Mouse (Mus musculus) ovary, postnatal 14 days (tissue): ENCODE measurements around the gene Dapk1.

Experiments
- DNase-seq: peaks from one replicate; pipeline ENCODE4 v3.0.0; 2022; ENCODE audit warnings: low spot score

The Dapk1 gene

DNA sequence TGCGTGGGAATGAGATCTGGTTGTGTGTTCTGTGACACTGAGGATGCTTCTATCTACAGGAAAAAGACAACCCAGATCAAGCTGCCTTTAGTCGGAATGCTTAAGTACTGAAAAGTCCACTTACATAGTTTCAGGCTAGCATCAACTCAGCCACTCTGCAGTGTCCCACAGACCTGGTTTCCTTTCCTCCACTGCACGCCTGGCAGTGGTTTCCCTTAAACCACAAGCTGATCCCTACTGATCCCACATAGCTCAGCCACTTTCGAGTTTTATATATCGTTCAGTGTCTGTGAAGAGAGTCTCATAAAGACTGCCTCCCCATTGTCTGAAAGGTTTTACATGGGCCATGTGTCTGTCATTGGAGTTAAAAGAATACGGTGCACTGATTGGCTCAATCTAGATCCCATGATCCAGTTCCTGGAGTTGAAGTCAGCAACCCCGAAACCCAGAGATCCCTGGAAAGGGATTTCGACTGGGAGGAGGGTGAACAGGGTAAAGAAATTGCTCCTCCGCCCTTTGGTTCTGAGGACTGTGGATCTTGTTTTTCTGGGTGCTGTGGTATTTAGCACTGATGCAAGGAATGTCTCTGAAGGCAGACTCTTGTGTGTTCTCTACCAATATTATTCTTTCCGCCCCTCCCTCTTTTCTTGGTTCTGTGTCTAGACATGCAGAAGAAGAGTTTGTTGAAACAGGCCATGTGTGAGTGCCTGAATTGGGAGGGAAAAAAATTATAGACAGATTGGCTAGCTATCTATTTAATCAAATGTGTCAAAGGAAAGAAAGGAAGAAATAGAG is 93.6 kb downstream of the Dapk1 start:
- no peak for DNase-seq

DNA sequence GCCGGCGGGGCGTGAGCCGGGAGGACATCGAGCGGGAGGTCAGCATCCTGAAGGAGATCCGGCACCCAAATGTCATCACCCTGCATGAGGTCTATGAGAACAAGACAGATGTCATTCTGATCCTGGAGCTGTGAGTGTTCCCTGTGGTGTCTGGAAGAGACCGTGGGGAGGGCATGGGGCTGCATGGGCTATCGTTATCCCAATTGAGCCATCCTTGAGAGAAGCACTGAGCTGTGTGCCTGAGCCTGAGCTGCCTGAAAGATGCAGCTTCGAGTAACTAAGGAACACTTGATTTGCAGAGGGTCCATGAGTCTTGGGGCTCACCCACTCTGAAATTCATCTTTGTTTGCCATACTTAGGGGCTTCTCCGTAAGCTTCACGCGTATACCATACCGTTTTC is 94.6 kb downstream of the Dapk1 start:
- DNase-seq, result no peak

DNA sequence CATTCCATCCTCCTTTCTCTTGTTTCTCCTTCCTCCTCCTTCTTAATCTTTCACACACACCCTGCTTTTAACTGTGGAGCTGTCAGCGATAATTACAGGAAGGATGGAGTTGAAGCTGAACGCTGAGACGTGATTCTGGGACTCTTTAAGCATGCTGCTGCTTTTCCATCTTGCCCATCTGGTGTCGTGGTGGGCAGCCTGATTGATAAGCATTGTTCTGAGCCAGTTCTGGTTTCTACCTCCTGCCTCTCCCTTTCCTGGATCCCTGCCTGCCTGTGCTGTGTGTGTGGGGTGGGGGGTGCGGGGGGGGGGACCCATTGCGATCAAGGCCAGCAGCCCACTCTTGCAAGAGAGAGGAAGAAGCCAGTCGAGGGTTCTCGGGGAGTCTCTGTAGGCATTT is 95.0 kb downstream of the Dapk1 start:
- no peak for DNase-seq

DNA sequence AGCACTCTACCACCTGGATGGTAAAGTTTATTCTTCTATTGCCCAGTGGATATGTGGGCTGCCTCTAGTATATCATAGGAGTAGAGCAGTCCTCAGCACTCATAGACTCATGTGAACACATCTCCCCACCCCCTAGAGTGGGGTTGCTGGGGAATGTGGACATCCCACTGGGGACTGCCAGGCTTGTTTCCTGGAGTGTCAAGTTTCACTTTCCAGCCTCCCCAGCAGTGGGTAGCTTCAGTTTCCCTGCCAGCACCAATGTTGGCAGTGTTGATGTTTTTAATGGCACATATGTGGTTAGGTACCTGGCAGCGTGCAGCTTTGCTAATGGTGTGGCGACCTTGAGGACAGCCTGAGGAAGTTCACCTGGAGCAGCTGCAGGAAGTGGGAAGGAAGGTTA is 96.3 kb downstream of the Dapk1 start:
- no peak for DNase-seq

DNA sequence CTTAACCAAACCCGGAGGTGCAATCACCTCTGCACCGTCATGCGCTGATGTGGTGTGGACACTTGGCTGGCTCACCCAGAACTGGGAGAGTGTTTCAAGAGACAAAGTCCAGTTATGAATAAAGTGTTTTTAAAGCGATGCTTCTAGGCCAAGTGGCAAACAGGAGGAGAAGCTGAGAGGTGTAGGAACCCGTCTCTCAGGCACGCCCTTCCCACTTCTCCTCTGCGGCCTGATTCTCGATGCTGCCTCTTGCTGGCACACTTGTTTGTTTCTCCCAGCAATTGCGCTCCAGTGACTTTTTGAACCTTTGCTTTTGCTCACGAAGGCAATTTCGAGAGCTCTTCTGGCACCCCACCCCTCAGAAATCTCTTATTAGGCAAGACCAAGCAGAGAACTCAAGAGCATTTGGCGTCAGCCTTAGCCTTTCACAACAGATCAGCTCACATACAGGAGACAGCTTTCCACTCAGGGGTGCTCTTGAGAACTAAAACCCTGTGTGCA is 100.0 kb downstream of the Dapk1 start:
- no peak for DNase-seq

DNA sequence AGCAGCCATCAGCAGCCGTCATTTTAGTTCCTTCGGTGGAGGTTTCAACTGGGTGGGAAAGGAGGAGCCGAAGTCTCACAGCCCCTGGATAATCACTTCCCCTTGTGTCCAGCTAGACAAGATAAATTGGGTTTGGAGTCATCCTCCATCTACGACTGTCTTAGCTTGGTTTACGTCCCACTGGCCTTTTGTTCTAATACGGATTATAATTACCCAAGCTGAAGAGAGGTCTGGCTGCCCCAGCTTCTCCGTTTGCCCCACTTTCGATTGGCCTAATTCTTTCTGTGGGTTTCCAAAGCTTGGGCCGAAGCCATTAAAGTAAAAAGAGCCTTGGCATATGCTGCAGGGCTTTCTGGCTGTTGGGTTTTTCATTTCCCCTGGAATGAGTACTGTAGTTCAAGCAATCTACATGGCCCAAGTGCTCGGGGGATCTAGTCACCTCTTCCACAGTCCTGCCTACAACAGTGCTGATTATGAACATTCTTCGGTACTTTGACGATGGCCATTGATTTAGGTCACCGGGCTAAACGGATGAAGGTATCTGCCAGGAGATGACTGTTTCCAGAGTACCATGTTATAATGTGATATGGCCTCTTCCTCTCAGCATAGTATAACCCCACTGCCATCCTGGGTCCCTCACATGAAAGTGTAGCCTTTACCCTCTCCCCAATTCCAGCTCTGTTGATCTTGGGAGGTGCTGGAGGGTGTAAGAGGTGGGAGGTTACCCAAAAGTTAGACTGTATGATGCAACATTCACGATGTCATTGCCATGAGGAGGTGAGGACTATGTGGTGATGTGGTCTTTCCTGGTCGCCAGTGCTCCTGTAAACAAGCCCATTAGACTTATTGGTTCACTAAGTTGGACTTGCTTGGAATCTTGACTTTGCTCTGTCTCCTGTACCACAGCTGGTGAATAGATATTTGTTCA is 106.1 kb downstream of the Dapk1 start:
- DNase-seq, result no peak

DNA sequence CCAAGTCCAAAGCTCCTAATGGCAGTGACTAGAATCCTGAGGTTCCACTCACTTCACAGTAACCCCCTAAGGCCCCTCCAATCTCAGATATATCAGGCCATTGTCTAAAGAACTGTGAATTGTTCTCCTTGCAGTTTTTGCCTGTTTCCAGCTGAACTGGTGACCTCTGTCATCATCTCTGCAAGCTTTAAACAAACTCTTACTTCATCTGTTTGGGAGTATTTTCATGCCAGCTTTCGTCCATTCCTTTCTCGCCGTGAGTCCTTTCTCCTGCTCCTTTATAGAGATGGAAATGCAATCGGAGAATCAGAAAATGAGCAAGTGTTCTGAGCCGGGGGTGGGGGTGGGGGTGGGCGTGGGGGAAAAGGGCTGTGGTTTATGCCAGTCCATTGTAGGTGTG is 107.4 kb downstream of the Dapk1 start:
- DNase-seq, result no peak

DNA sequence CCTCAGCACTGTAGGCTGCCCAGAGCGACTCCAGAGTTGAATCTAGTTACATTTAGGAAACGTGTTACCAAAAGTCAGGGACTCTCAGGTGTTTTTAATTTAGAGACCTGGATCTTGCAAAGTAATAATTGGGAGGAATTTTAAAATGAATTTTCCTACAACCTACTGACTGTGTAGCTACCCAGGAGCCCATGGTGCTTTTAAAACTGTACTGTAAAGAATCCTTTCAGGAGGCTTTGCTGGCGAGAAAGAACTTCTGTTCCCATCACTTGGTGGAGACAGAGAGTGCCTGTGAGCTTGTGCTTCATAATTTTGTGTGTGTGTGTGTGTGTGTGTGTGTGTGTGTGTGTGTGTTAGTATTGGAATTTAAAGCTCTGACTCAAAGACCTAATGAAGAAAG is 109.2 kb downstream of the Dapk1 start:
- no peak for DNase-seq

DNA sequence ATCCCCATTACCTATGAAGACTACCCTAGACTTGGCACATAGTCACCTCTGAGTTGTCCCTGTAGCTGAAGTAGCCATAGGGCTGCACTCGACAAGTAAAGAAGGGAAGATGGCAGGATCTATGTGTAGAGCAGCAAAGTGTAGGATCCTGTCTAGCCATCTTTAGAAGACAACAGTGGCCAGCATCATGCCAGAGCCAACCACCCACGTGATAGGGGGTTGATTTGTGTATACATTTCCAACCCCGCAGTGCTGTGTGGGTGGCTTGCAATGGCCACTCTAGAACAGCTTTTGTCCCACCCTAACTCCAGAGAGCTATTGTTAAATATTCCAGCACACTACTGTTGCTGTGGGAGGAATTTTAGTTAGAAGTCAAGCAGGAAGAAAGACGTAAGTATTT is 111.8 kb downstream of the Dapk1 start:
- DNase-seq, result no peak

DNA sequence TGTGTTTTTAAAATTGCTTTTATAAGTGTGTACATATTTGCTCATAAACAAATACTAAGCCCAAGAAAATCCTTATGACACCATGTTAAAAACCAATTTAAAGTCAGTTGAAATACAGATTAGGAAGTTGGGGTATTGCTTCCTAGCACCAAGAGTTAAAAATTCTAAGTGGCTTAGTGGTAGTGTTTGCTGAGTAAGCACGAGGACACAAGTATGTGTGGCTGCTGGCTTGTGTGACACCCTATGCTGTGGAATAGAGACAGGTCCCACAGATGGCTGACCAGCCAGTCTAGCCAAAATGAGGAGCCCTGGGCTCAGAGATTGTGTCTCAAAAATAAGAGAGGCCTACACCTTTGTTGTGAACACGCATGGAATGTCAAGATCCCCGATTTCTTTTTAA is 114.4 kb downstream of the Dapk1 start:
- DNase-seq, result no peak

DNA sequence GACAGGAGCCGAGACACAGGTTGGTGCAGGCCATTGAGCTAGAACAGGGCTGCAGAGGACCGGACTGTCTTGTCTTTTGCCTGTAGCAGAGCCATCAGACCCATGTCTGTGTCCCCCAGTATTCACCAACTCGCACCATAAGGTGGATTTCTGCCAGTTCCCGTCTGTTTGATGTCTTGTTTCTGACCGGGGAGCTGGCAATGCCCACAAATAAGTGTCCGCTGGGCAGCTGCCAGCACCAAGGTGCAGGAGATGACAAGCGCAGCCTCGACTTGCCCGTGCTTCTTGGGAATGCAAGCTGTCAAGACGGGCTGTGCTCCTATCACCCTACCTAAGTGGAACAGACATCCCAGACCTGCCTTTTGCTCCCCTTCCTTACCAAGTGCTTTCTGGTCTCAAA is 115.7 kb downstream of the Dapk1 start:
- no peak for DNase-seq

DNA sequence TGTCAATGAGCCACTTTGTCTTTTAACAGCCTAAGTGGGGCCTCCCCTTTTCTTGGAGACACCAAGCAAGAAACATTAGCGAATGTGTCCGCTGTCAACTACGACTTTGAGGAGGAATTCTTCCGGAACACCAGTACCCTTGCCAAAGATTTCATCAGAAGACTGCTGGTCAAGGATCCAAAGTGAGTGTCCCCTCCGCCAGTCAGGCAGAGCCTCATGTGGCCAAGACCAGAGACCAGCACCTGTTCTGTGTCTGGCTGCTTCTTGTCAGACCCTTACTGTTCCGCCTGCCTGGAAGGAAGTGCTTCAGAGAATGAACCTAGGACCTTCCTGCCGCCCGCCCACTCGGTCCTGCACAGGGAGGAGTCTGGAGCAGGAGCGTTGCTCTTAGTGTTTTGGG is 117.8 kb downstream of the Dapk1 start:
- DNase-seq, result no peak

DNA sequence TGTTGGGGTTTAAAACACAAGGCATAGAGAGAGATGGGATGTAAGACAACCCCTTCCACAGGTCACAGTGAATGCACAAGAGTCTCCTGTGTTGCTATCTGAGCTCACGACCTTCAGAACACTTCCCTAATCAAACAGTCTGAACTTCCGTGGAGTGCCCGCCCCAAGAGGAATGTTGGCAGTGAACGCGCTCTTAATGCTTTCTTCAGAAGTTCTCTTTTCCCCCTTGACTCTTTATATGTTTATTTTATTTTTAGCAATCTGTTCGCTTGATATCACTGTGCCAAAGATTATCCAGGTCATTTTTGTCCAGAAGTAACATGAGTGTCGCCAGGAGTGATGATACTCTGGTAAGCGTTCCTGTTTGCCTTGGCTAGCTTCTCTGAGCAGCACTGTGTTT is 121.0 kb downstream of the Dapk1 start:
- no peak for DNase-seq

DNA sequence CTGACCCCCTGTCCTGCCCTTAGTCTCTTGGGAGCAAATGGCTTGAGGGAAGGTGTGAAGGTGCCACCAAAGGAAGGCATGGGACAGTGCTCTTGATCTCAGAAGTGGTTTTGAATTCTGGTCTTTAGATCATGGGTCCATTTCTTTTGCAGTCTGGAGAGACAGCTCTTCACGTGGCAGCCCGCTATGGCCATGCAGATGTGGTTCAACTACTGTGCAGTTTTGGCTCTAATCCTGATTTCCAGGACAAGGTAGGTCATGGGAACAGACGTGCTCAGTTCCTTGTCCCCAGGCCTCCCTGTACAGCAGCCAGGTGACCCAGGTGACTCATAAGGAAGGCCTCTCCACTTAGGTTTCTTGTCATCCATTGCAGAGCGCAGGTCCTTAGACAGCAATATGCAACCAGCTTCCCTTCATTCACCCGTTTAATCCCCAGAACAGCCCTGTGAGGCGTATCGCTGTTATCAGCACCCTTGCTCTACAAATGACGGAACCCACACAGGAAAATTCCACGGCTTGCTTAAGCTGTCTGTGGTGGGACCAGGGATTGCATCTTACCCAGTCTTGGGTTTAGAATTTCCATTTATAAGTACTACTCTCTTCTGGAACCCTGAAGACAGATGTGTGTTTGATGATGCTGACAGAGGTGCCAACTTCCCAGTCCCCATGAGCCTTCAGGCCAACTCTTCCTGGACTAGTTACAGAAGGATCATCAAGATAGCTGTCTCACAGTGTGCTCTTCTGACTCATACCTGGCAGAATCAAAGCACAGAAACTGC is 126.7 kb downstream of the Dapk1 start:
- DNase-seq, result no peak

DNA sequence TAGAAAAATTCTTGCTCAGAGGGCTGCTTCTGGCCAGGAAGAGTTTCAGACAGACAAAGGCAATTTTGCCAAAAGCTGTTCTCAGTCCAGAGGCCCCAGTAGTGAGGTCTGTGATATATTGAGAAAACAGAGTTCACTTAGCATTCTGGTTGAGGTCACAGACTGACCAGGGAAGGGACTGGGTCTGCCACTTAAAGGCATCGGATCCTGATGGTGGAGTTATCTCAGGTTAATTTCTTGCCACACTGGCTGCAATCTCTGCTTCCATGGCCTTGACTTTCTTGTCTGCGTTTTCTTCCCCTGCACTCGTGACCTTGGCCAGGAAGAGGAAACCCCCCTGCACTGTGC is 127.3 kb downstream of the Dapk1 start:
- DNase-seq, result no peak

DNA sequence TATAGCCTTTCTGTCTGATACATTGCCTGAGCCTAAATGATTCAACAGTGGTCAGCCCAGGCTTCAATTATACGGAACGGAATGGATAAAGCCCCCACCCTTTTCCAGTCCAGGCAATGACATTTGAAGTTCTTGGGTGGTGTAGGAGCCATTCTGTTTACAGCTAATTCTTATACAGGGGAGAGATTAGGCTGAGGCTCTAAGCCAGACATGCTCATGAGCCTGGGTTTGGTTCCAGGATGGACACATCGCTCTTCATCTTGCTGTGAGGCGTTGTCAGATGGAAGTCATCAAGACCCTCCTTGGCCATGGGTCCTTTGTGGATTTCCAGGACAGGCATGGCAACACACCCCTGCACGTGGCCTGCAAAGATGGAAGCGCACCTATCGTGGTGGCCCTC is 128.8 kb downstream of the Dapk1 start:
- DNase-seq, result no peak

DNA sequence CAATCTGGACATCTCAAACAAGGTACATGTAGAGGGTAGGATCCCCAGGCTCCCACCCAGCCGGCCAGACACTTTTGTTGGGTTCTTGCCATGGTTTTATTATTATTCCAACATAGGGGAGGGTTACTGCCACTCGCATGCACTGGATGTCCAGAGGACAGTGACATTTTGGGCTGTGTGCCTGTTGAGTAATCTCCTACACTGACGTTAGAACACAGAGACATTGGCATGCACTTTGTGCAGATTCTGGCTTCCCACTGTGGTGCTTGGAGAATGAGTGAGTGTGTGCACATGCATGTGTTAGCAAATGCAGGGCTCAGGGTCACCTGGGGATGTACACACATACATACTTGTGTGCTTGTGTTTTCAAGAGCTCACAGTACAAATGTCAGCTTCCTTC is 129.3 kb downstream of the Dapk1 start:
- no peak for DNase-seq

DNA sequence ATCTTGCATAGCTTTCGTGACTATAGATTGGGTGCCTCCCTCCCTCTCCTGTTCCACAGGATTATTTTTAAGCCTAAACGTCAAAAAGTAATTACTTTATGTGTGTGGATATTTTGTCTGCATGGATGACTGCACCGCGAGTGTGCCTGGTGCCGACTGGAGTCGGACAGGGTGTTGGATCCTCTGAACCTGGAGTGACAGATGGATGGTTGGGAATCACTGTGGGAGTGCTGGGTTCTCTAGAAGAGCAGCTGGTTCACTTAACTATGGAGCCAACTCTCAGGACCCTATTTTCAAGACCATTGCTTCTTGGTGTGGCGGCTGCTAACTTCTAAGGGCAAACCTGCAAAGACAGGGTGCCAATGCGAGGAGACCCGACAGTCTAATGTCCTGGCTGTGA is 133.6 kb downstream of the Dapk1 start:
- DNase-seq, result no peak

DNA sequence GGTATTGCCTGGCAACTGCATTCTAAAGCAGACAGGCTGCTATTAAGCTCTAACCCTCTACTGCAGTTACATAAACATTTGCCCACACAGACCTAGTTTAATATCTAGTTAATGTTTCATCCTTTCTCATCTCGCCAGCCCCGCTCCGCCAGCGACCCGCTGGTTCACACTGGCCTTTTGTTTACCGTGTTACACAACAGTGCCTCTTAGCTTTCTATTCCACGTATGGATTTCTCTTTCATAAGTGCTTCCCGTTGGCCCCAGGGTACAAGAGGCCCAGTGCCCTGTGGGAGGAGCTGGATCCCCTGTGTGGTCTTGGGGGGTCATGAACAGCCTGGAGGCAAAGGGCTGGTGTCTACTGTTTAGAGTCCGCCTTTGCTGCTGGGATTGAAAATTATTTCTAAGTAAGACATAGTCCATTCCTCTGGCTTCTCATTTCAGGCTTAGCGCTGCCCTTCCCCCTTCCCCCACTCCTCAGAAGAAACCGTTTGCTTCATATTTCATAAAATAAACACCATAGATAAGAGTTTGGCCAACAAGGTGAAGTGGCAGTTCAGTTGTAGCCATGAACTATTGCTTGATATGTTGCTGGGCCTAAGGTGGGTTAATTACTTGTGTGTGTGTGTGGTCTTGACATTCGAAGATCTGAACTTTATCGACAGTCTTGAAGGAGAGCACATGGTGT is 134.8 kb downstream of the Dapk1 start:
- no peak for DNase-seq

DNA sequence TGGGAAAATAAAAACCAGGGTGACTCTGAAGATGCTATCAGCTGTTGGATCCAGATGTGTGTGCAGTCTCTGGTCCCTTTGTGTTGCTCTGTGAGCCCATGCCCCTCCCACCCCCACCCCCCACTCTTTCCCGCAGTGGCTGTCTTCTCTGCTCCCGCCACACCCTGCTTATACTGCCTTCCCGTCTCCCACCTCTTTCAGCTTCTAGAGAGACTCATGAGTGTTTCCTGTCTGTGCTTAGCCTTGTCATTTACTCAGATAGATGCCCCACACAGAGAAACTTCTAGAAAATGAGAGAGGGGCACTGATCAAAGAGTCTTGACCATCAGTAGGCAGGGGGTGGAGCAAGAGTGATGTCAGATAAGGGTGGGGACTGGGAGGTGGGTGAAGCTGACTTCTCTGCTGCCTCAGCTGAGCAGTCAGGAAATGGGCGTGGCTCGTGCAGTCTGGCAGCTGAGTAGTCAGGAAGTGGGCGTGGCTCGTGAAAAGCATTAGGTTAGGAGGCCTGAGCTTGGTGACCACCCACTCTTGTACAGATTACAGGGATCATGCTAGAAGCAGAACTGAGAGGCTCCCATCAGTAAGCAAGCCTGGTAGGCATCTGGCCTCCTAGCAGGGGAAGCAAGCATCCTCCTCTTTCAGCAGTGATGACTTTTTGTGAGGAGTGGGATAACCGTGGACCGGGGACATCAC is 136.0 kb downstream of the Dapk1 start:
- peak; percentile 54 for DNase-seq

DNA sequence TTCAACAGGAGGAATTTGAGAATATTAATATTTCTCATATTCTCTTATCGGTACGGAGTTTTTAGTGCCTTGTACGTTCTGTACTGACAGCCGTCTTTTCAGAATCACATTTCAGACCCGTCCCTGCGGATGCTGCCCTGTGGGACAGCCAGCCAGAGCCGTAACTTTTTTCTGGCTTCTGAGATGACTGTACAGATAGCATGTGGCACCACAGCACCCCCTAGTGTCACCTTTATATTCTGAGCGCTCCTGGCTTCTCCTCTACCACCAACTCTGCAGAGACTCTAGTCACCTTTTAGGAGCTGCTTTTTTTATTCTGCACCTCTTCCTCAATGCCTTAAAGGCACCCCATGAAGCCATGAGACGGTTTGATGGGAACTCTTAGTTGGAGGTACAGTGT is 136.7 kb downstream of the Dapk1 start:
- peak; percentile 64 for DNase-seq
